Mouse (Mus musculus): ENCODE results near the gene BC035947. TPM values are rescaled to one million over a fixed set of nuclear protein-coding genes. Genes with fewer than 3 reads are reported as not detected.
"Not testable (repeated sequence)": the region's sequence is repeated elsewhere in the genome, so short reads cannot be mapped to it uniquely, and the experiment has no call there.

Gene BC035947
- not detected for total RNA-seq (2021)

DNA sequence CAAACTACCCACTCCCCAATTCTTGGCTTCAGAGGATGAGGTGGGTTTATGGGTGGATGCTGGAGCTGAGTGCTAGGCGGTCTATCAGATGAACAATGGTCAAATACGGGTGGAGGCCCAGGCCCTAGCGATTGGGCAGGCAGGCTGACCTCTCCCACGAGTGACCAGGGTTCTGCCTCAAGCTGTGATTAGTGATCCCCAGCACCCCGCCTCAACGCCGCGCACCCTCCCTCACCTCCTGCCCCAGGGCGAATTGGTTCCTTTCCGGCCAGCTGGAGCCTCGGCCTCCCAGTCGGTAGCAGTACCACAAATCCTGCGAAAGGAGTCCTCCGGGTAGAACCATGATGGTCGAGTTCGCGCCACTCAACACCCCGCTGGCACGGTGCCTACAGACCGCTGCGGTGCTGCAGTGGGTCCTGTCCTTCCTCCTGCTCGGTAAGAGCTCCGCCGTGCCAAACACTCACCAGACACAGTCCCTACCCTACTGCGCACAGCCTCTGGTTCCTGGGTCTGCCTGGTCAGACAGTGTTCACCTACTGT is at the start of gene BC035947:
Gene BC035947, minus strand, starts transcription at position 538 of the 540 bp plus-strand sequence.
- intact Hi-C loops (cut with DNase I): no loop called here
- no peak for DNase-seq

DNA sequence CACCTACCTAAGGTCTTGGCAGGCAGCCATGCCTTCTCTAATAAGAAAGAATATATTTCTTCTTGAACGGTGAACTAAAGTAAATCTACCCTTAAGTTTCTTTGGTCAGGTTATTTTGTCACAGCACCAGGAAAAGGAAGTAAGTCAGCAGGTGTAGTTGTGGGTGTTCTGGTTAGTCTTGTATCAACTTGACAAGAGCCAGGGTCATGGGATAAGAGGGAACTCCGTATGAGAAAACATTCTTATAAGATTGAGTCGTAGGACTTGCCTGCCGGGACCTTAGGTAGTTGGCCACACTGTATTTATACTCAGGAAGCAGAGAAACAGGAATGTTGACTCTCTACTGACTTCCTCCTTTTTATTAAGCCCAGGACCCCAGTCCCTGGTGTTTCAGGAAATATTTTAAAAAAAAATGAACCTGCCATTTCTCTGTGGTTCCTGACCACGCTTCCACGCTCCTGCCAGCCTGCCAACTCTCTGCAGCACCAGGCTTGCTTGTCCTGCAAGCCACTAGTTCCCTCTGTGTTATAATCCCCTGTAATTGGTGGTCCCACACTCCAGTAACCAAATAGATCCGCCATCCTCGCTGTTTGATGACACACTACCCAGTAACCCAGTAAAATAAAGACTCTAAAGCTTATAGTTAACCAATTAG is 42.2 kb upstream of the BC035947 start:
- intact Hi-C loops (cut with DNase I): no loop called here
- no peak for DNase-seq

DNA sequence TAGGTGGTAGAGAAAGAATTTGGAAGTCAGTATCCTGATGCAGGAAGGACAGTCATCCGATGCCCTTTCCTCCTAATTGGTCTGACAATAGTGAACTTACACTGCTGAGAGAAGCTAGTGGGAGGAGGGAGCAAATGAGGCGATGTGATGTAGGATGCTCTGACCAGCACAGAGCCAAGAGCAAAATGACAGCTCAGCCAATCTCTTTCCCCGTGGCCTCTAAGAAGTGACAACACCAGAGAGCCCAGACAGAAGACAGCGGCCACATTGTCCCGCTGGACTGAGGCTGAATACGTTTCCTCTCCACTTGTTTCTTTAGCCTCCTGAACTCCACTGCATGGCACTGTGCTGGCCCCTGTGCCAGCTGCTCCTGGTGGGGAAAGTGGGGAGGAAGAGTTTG is 37.0 kb upstream of the BC035947 start:
- intact Hi-C loops (cut with DNase I): no loop called here

DNA sequence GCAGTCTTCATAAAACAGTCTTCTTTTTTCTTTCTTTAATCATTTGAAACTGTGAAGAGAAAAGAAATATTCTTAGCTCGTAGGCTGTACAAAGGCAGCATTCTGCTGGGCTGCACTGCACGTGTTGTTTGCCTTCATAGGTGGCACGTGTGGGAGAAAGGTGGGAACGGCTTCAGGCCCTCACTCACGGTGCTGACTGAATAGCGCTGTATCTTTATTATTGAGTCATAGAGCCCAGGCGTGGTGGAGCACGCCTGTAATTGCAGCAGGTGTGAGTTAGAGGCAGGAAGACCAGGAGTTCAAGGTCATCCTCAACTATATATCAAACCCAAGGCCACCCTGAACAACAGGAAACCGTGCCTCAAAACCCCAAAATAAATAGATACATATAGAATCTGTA is 34.3 kb upstream of the BC035947 start:
- intact Hi-C loops (cut with DNase I): no loop called here
- no peak for DNase-seq

More for the DNA sequence above, 37.0 kb upstream of the BC035947 start:
- DNase-seq: no peak

DNA sequence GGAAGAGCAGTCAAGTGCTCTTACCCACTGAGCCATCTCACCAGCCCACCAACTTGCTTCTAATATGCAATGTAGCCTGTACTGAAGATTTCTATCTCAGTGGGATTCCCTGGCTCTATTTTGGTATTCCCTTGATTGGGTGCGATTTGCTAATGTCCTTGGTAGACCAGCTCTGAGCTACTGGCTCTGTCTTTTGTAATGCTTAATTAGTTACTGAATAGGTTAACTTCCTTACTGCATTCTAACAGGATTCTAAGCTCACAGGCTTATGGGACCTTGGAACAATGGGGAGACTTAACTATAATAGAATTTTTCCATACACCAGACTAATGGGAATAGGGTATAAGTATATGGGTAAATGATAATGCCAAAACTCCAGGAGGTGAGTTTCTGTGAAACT is 31.7 kb upstream of the BC035947 start:
- DNase-seq; intact Hi-C loops (cut with DNase I): not testable (repeated sequence)

DNA sequence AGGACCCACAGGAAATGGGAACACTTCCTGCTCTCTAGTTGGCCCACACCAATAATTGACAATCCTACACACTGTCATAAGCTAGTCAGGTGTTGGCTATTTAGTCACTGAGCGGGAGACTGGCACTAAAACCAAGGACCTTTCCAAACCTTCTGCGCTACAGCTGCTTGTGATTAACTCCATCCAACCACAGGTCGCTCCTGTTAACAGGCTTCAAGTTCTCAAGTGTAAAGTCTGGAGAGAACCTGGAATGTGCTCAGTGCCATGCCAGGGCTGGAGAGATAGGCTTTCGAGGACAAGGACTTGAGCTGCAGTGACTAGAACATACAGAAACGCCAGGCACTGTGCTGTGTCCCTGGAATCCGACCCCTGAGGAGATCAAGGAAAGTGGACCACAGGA is 27.2 kb upstream of the BC035947 start:
- DNase-seq: peak in 1 of 2 experiments; percentile 3
- intact Hi-C loops (cut with DNase I): loop anchor here (5.0 to 10.0 kb wide), 4 partner anchors 116 to 1146 kb away; partner anchors contain the start of genes Acsl3 and Utp14b

DNA sequence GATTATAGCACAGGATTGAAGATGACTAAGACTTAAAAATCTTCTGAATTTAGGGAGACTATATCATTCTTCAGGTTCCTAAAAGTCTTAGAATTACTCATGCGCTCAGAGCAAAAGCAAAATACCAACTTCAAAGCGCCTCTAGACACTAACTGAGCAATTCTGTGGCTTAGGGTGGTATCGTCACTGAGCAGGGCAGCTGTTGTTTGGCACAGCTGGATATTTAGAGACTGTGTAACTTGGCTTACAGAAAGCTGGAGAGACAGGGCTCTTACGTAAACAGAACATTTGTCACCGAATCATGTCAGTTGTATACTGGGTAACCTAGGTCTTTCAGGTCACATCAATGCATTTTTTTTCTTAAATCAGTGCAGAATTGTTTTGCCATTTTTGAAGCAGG is 26.4 kb upstream of the BC035947 start:
- DNase-seq: no peak
- intact Hi-C loops (cut with DNase I): loop anchor here (5.0 to 10.0 kb wide), 4 partner anchors 116 to 1146 kb away; partner anchors contain the start of genes Acsl3 and Utp14b

DNA sequence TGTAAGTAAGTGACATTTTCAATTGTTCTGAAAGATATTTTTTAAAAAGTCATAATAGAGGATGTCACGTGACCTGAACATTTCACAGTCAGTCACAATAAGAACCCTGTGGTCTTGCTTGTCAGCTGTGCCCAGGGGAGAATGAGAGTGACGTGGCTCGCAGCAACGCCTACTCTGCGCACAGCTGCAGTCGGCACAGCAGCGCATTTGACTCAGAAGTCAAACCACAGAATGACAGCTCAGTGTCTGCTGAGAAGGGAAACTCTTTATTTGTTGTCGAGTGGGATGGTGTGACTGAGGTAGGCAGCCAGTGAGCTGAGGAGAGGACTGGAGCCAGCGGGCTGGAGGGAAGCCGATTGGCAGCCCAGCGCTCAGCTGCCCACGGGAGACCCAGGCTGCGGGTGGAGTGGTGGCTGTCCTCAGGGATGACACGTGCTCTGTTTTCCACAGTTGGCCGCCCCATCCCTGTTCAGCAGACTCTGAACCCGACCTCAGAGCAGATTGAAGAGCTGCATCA is 25.6 kb upstream of the BC035947 start:
- intact Hi-C loops (cut with DNase I): loop anchor here (5.0 to 10.0 kb wide), 4 partner anchors 117 to 1147 kb away; partner anchors contain the start of genes Acsl3 and Utp14b
- DNase-seq: peak; percentile 49 to 52

DNA sequence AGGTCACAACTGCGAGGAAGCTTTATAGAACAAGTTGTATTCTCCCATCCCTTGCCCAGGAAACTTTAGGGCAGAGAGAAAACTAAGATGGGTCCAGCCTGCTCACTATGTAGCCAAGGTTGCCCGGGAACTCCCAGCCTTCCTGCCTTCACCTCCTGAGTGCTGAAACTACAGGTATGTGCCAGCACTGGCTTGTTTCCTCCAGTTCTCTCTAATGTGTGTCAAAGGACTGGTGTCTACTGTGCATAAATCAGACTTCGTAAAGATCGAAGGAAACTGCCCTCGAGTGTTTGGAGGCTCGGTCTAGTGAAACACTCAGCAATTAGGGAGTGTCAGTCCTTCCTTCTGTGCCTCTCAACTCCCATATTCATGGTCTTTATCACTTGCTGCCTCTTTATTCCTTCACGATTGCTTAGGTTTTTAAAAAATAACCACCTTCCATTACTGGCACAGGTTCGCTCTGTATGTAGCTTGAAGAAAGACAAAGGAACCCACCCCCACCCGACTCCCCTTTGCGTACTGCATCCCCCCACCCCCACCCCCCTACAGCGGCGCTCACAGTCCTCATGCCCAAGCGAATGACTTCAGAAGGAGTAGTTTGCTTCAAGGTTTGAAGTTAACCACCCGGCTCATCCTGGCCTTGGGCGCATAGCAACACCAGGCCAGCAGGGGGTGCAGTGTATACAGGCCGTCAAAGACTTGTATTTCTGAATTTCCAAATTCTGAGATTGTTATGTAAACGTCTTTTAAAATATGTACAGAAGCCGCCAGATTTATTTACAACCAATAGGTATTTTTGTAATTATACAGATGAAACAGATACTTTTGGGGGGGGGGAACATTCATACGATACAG is 24.6 kb upstream of the BC035947 start:
- peak; percentile 68 to 80 for DNase-seq

DNA sequence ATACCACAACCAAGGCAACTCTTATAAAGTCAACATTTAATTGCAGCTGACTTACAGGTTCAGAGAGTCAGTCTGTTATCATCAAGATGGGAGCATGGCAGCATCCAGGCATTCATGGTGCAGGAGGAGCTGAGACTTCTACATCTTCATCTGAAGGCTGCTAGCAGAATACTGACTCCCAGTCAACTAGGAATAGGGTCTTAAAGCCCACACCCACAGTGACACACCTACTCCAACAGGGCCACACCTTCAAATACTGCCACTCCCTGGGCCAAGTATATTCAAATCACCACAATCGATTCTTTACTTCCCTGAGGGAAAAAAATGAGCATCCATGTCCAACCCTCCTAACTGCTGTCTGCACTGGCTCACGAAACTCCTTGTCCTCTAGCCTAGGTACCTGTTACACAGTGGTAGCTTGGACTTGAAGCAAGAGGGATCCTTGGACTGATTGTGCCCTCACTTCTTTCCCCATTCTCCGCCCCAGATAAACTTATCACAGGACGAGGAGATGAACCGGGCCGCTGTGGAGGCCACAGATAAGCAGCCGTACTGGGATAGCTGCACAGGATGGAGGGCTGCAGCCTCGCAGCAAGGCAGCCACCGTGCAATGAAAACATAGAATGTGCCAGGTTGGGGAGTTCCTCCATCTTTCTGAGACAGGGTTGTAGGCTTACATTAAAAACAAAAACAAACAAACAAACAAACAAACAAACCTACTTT is 22.6 kb upstream of the BC035947 start:
- intact Hi-C loops (cut with DNase I): loop anchor here (5.0 to 10.0 kb wide), 4 partner anchors 120 to 1150 kb away; partner anchors contain the start of genes Acsl3 and Utp14b
- DNase-seq: no peak

More for the DNA sequence above, 24.6 kb upstream of the BC035947 start:
- intact Hi-C loops (cut with DNase I): loop anchor here (1.0 to 10.0 kb wide), 5 partner anchors 118 to 1148 kb away; partner anchors contain the start of genes Acsl3 and Utp14b

DNA sequence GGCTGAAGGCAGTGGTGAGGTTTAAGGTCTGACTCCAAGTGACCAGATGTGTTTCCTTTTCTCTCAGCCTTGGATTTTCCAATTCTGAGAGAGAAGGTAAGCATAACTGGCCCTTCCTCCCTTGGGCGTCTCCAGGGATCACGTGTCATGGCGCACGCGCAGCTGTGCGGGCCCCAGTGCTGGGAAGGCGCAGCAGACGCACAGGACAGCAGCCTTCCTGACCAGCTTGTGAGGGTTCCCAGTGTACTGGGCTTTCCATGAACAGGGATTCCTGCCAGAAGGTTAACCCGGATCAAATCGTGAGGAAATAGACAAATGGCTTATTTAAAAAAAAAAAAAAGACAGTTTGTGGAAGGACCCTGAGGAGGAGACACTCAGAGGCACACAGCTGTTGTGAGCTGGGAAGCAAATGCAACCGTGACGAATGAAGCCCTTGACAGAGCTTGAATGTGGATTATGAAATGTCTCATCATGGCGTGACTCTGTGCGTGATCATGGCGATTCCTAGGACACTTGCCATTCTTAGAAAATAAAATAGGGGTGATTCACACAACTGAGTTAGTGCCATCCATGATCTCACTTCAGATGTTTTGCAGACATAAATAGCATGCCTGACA is 20.3 kb upstream of the BC035947 start:
- intact Hi-C loops (cut with DNase I): loop anchor here (10.0 kb wide), 3 partner anchors 123 to 1153 kb away; partner anchors contain the start of genes Acsl3 and Utp14b
- no peak for DNase-seq

DNA sequence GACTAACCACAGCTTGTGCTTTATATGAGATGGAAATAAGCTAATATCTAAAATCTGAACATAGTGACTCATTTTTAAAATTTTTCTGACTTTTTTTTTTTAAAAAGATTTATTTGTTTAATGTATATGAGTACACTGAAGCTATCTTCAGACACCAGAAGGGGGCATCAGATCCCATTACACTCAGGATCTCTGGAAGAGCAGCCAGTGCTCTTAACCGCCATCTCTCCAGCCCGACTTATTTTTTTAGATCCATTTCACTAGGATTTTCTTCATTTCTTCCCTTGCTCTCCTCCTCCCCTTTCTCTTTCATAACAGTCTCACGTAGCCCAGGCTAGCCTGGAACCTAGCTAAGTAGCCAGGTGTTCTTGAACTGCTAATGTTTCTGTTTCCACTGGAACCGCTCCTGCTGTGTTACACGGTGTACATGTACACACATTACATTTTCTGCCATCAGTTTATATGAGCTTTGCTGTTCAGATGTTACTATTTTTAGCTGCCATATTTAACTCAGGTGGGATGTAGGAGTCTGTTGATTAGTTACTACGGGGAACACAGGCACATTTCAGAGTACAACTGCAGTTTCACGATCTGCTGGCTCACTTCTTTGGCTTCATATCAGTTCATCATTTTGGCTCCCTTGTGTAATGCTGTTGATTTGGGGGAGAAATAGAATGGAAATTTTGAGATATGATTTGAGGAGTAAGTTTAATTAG is 18.7 kb upstream of the BC035947 start:
- intact Hi-C loops (cut with DNase I): loop anchor here (10.0 kb wide), 3 partner anchors 124 to 1154 kb away; partner anchors contain the start of genes Acsl3 and Utp14b
- no peak for DNase-seq

DNA sequence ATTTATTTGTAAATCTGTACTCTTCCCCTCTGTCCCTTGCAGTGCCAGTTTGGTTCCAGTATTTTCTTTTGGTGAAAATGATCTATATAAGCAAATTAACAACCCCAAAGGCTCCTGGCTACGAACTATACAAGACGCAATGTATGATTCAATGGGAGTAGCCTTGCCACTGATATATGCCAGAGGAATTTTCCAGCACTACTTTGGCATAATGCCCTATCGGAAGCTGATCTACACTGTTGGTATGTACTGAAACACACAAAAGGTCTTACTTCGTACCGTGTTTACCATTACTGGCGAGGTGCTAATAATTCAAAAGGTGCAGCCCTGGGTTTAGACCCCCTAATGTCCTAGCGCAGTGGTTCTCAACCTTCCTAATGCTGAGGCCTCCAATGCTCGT is 17.1 kb upstream of the BC035947 start:
- no peak for DNase-seq
- intact Hi-C loops (cut with DNase I): no loop called here

DNA sequence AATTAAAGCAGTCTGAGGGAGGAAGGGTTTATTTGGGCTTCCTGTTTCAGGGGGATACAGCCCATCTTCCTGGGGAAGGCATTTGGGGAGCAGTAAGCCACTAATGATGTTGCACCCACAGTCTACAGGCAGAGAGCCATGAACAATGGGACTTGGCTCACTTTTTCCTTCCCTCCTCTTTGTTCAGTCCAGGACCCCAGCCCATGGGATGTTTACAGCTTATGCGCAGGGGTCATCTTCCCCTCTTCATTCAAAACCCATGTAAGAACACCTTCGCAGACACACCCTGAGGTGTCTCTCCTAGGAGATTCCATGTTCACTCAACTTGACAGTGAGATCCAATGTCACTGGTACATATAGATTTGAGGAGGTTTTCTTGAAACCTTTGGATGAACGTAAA is 16.4 kb upstream of the BC035947 start:
- intact Hi-C loops (cut with DNase I): no loop called here
- no peak for DNase-seq

DNA sequence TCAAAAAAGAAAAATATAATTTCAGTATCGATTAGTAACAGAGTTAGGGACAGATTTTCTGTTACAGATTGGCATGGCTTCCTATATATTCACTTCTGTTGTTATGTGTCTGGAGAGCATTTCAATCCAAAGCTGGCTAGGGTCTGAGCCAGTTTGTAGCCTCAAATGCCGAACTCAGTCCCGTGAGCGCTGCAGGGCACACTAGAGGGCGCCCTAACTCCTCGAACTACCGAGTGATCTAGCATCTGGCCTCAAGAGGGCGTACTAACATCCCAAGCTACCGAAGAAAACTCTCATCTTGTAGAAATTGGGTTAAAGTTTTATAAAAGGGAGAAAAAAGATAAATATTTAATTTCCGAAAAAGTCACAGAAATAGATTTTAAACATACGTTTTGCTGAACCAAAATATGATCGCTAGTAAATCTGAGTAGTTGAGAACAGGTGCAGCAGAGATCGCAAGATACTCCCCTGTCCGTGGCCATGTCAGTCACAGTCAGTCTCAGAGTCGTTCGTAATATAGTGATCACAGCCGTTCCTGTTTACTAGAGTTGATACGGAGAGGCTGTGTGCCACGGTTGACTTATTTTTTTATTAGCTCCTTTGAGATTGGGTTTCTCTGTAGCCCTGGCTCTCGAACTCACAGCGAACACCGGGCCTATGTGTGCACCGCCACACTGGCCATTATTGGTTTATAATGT is 13.4 kb upstream of the BC035947 start:
- DNase-seq: peak; percentile 17 to 62
- intact Hi-C loops (cut with DNase I): no loop called here

DNA sequence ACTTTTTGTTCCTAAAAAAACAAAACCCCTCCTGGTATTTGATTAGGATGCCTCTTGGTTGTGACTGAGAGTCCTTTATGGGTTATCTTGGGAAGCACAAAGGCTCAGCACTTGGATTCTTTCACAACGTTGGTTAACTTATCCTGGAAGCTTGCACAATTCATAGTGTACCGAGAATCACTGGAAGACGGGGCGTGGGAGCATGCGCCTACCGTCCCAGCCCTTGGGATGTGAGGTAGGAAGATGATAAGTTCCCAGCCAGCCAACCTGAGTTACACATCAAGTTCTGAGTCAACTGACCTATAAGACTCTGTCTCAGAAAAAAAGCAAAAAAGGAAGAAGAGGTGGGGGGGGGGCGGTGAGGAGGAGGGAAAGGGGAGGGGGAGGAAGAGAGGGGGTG is 6.9 kb upstream of the BC035947 start:
- no peak for DNase-seq

DNA sequence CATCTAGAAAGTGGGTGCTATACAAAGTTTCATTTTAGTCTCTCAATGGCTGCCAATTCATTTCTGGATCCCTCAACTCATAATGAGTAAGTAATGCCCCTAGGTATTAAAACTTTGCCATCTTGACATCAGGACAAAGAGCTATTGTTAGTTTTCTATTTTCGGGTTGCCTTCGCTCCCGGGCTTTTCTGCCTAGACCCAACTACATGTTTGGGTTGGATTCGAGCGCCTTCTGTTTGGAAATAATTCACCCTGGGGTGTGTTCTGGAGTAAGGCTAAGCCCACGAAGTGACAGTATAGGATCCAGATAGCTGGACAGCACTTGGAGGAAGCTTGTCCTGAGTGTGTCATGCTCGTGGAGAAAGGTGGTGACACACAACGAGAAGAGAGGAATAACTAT is 798 bp upstream of the BC035947 start:
- DNase-seq: no peak
- intact Hi-C loops (cut with DNase I): no loop called here

More for the DNA sequence above, 6.9 kb upstream of the BC035947 start:
- intact Hi-C loops (cut with DNase I): no loop called here

DNA sequence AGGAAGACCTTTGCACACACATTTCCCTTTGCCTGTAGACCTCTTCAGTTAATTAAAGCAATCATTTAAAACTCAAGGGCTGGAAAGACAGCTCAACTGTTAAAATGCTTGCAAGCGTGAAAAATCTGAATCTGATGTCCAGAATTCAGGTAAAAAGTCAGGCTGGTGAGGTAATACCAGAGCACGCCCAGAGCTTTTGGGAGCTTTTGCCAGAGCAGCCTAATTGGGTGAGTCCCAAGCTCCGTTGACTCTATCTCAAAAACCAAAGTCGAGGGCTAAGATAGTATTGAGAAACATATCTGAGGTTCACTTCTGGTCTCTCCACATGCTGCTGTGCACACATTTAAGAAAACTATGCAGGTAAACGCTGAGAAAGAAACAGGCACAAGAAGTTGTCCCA is 1.1 kb downstream of the BC035947 start, which contains the start of gene Mogat1:
Gene Mogat1, plus strand, starts transcription at position 130 of the 400 bp plus-strand sequence.
- no peak for DNase-seq
- intact Hi-C loops (cut with DNase I): no loop called here
